Mouse (Mus musculus) midbrain, embryonic 16.5 days (tissue): ENCODE data around the gene Msh3. TPM values are rescaled to one million over a fixed set of nuclear protein-coding genes. Genes with fewer than 3 reads are reported as not detected.

ENCODE experiments used
- ATAC-seq: fragments of 200-750 bp; cut with Nextera tagmentation; 2 replicates; pipeline ENCODE4 v1.8.0; 2017; ENCODE audit warnings: moderate TSS enrichment
- H3K27ac ChIP-seq: fragments of 300-500 bp; sonication (generic); 2 replicates; pipeline ENCODE4 v1.5.1; 2014; ENCODE audit warnings: mild to moderate bottlenecking, low read length, mixed read lengths
- H3K27me3 ChIP-seq: fragments of 300-500 bp; sonication (generic); 2 replicates; pipeline ENCODE4 v1.6.1; 2014; ENCODE audit warnings: low read depth, low read length, mixed read lengths; ENCODE audit not compliant: control insufficient read depth, insufficient read depth
- H3K36me3 ChIP-seq: fragments of 300-500 bp; sonication (generic); 2 replicates; pipeline ENCODE4 v1.6.1; 2014; ENCODE audit warnings: mild to moderate bottlenecking, low read length, moderate library complexity, mixed read lengths; ENCODE audit not compliant: control insufficient read depth, insufficient read depth
- H3K4me1 ChIP-seq: fragments of 300-500 bp; sonication (generic); 2 replicates; pipeline ENCODE4 v1.6.1; 2014; ENCODE audit warnings: mild to moderate bottlenecking, low read length, mixed read lengths; ENCODE audit not compliant: control insufficient read depth, insufficient read depth
- H3K4me2 ChIP-seq: fragments of 300-500 bp; sonication (generic); 2 replicates; pipeline ENCODE4 v1.6.1; 2014; ENCODE audit warnings: mild to moderate bottlenecking, low read length, mixed read lengths
- H3K4me3 ChIP-seq: fragments of 300-500 bp; sonication (generic); 2 replicates; pipeline ENCODE4 v1.5.1; 2014; ENCODE audit warnings: low read depth, mild to moderate bottlenecking, low read length, moderate library complexity, mixed read lengths
- H3K9ac ChIP-seq: fragments of 300-500 bp; sonication (generic); 2 replicates; pipeline ENCODE4 v1.6.1; 2014; ENCODE audit warnings: low read depth, low read length, mixed read lengths
- H3K9me3 ChIP-seq: fragments of 300-500 bp; sonication (generic); replicated peaks from 2 replicates; pipeline ENCODE4 v1.6.1; 2014; ENCODE audit warnings: mild to moderate bottlenecking, low read length, mixed read lengths; ENCODE audit not compliant: control insufficient read depth, poor library complexity, severe bottlenecking
- WGBS: fragments of 180-500 bp; shearing (Covaris S2); extraction: QIAGEN DNeasy Blood & Tissue Kit; methylation state at CpG from one replicate; pipeline ENCODE4 v1.1.7; 2014; 5-methylcytosine and 5-hydroxymethylcytosine counted together
- polyA plus RNA-seq: library from polyadenylated mRNA; unstranded; fragments of >200 nt; fragmentation: Nextera tagmentation; extraction: Ambion mirVana; gene quantifications from 2 replicates; pipeline ENCODE4 v1.2.1, GENCODE M21; 2015

Msh3 gene
- polyA plus RNA-seq, 1 experiment from 2014 or later = 21.8 TPM

DNA sequence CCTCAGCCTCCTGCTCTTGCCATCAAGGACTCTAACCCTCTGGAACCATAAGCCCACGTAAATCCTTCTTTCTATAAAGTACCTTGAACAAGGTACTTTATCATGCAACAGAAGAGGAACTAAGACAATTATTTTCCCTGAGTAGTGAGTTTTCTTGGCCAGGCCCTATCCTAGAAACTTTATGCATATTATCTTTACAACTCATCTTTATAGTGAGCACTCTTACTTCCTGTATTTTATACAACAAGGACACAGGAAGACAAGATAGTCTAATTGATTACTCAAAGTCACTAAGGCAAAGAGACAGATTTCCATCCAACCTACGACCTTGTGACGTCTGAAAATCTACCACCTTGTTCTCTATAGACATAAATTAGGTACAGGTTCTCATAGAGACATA lies 15.0 kb downstream of the Msh3 start:
- no peak overlapping the region for H3K4me2 ChIP-seq
- H3K36me3 ChIP-seq = 0 out of 2 replicates have a peak, but pooled peaks cover 2% of the 10 kb centered on the region
- H3K27me3 ChIP-seq = no peaks in the 10 kb centered on the region
- no peaks in the 10 kb centered on the region for H3K9me3 ChIP-seq
- no peaks in the 10 kb centered on the region for H3K4me1 ChIP-seq
- H3K9ac ChIP-seq = no peak overlapping the region
- ATAC-seq = no peak
- H3K4me3 ChIP-seq = no peak overlapping the region
- 95% methylated on average over 3 of the region's 3 CpGs for WGBS
- no peak overlapping the region for H3K27ac ChIP-seq

DNA sequence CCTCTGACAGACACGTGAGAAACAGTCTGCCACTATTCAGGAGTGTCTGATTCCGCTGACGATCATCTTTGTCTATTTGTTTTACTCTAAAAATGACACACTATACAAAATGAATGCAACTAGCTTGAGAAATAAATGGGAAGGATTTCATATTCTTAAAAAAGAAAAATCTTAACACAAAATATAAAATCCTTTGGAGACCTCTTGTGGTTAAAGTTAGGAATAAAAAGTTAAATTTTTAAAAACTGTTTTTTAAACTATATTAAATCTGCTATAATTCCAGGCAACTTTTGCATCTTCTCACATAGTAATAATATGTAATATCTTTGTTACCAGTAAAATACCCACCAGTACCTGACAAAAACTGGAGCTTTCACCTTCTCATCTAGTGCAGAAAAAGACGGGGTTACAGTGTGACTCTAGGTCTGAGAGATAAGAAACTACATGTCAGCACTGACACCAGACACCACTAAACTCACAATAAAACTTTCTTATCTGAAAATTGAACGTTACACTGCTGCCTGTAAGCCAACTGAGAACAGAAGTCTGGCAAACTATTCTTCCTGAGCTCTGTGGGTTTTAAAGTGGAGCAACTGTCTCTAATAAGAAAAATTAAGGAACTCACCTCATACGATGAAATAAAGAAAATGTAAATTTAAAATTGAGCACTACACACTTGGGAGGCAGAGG lies 16.9 kb downstream of the Msh3 start:
- Histone ChIP-seq H3K36me3 (no peaks in the 10 kb centered on the region), H3K4me2 (no peak overlapping the region), H3K27me3 (no peaks in the 10 kb centered on the region), H3K4me3 (no peak overlapping the region), H3K9ac (no peak overlapping the region), H3K9me3 (no peaks in the 10 kb centered on the region), H3K4me1 (no peaks in the 10 kb centered on the region), H3K27ac (no peak overlapping the region)
- no peak for ATAC-seq
- 74% methylated on average over 6 of the region's 6 CpGs for WGBS

DNA sequence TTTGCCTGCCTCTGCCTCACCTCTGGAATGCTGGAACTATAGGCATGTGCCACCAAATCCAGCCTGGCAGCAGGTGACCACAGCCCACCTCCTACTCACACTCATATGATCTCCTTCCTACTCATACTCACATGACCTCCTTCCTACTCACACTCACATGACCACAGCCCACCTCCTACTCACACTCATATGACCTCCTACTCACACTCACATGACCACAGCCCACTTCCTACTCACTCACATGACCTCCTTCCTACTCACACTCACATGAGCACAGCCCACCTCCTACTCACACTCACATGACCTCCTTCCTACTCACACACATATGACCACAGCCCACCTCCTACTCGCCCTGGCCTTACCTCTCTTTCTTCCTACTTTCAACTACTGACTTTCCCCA lies 17.9 kb downstream of the Msh3 start:
- no peaks in the 10 kb centered on the region for H3K4me1 ChIP-seq
- H3K4me3 ChIP-seq = no peak overlapping the region
- no peak for ATAC-seq
- H3K27ac ChIP-seq = no peak overlapping the region
- H3K36me3 ChIP-seq = no peaks in the 10 kb centered on the region
- WGBS = 97% methylated on average over 1 of the region's 1 CpGs
- H3K9ac ChIP-seq = no peak overlapping the region
- H3K4me2 ChIP-seq = no peak overlapping the region
- H3K9me3 ChIP-seq = no peaks in the 10 kb centered on the region
- no peaks in the 10 kb centered on the region for H3K27me3 ChIP-seq

- no peaks in the 10 kb centered on the region for H3K27me3 ChIP-seq
- H3K36me3 ChIP-seq = 0 out of 2 replicates have a peak, but pooled peaks cover 2% of the 10 kb centered on the region
- no peak overlapping the region for H3K27ac ChIP-seq
- no peaks in the 10 kb centered on the region for H3K4me1 ChIP-seq
- ATAC-seq = no peak
- H3K4me2 ChIP-seq = no peak overlapping the region
- no peaks in the 10 kb centered on the region for H3K9me3 ChIP-seq
- no peak overlapping the region for H3K9ac ChIP-seq
- H3K4me3 ChIP-seq = no peak overlapping the region
- WGBS = 89% methylated on average over 15 of the region's 15 CpGs
Observed at GRCm38 (mm10) chr13:92332103-92332879, 22.5 kb downstream of the Msh3 start.

GRCm38 (mm10) chr13:92330621-92331020 lies 24.2 kb downstream of the Msh3 start:
- Histone ChIP-seq H3K36me3 (0 out of 2 replicates have a peak, but pooled peaks cover 2% of the 10 kb centered on the region), H3K9ac (no peak overlapping the region), H3K4me3 (no peak overlapping the region), H3K4me2 (no peak overlapping the region), H3K4me1 (no peaks in the 10 kb centered on the region), H3K27me3 (no peaks in the 10 kb centered on the region), H3K9me3 (no peaks in the 10 kb centered on the region), H3K27ac (no peak overlapping the region)
- 91% methylated on average over 3 of the region's 3 CpGs for WGBS
- no peak for ATAC-seq

GRCm38 (mm10) chr13:92328000-92328399 lies 26.8 kb downstream of the Msh3 start:
- H3K4me2 ChIP-seq = no peak overlapping the region
- no peak for ATAC-seq
- 0 out of 2 replicates have a peak, but pooled peaks cover 2% of the 10 kb centered on the region for H3K36me3 ChIP-seq
- H3K27me3 ChIP-seq = no peaks in the 10 kb centered on the region
- H3K4me3 ChIP-seq = no peak overlapping the region
- no peaks in the 10 kb centered on the region for H3K4me1 ChIP-seq
- H3K27ac ChIP-seq = no peak overlapping the region
- no peaks in the 10 kb centered on the region for H3K9me3 ChIP-seq
- 92% methylated on average over 2 of the region's 2 CpGs for WGBS
- H3K9ac ChIP-seq = no peak overlapping the region

DNA sequence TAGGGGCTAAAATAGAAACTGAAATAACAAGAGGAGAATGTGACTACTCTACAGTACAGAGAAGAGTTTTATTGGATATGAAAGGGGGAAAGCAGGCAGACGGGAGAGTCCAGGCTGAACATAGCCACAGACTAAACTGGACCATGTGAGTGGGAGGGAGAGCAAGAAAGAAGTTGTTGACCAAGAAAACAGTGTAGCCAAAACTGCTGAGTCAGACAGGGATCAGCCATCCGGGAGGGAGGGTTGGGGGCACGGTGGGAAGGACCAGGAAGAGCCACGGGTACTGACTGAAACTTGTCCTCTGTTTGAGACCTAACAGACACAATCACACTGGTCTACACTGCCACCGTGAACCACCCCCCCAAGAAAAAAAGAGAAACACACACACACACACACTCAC lies 28.8 kb downstream of the Msh3 start:
- Histone ChIP-seq H3K4me2 (no peak overlapping the region), H3K4me1 (no peaks in the 10 kb centered on the region), H3K36me3 (0 out of 2 replicates have a peak, but pooled peaks cover 2% of the 10 kb centered on the region), H3K9ac (no peak overlapping the region), H3K4me3 (no peak overlapping the region), H3K27ac (no peak overlapping the region), H3K9me3 (no peaks in the 10 kb centered on the region), H3K27me3 (no peaks in the 10 kb centered on the region)
- ATAC-seq = no peak
- 79% methylated on average over 5 of the region's 5 CpGs for WGBS

- no peaks in the 10 kb centered on the region for H3K27me3 ChIP-seq
- WGBS = 94% methylated on average over 5 of the region's 5 CpGs
- no peaks in the 10 kb centered on the region for H3K4me1 ChIP-seq
- H3K36me3 ChIP-seq = no peaks in the 10 kb centered on the region
- H3K9me3 ChIP-seq = no peaks in the 10 kb centered on the region
- H3K4me3 ChIP-seq = no peak overlapping the region
- H3K4me2 ChIP-seq = no peak overlapping the region
- H3K9ac ChIP-seq = no peak overlapping the region
- no peak for ATAC-seq
- H3K27ac ChIP-seq = no peak overlapping the region
Observed at GRCm38 (mm10) chr13:92320770-92321169, 34.0 kb downstream of the Msh3 start.

DNA sequence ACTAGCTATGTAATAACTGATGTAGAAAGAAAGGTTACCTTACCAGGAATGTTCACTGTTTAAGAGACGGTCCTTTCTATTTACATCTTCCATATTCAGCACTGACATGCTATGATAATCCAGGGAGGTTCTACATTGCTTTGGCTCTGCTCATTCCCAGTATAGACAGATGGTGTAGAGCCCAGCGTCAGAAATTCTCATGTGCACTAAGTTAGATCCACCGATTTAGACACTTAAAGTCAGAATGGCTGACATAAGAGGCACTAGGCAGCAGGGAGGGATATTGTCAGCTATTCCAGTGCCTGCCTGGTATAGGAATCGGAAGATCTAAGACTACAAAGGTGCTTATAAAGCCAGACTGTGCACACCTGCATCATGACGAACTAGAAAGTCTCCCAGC lies 40.2 kb downstream of the Msh3 start:
- H3K9me3 ChIP-seq = no peaks in the 10 kb centered on the region
- H3K4me2 ChIP-seq = no peak overlapping the region
- H3K4me1 ChIP-seq = no peaks in the 10 kb centered on the region
- no peak overlapping the region for H3K9ac ChIP-seq
- no peak overlapping the region for H3K4me3 ChIP-seq
- 88% methylated on average over 5 of the region's 5 CpGs for WGBS
- ATAC-seq = no peak
- no peaks in the 10 kb centered on the region for H3K27me3 ChIP-seq
- no peaks in the 10 kb centered on the region for H3K36me3 ChIP-seq
- H3K27ac ChIP-seq = no peak overlapping the region
